In the genomic region with DNA sequence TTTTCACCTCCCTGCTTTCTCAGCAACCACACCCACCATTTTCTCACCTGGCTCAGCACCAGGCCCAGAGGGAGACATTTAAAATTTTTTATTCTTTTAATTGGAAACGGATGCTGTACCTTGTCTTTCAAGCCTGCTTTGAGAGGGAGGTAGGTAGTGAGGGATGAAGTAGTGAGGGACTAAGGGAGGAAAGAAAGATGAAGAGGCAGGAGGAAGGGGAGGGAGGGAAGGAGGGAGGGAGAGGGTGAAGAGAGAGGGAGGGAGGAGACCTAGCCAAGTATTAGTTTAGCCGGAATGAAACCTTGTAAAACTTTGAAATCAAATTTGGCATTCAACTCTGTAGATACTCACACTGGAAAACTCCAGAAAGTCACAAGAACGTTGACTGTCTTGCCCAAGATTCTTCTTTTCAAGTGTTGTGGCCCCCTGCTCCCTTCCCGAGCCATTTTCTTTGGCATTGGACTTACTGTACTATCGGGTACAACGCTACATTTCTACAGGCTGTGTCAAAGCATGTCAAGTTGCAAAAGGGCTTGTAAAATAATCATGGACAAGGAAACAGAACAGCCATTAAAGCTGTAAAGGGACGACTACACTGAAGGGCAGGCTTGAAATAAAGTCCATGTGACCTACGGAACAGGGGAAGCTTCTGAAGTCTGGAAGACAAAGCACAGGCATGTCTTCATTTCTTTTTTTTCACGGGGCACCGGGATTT, we compare ENCODE assay signal across 9 mouse cellular contexts.
DNase-seq lines count a peak whose midpoint lies in the region; ATAC-seq and TF ChIP-seq lines count a peak whose summit lies in the region.
"Had no signal": no experiment of that assay in that cellular context is flagged by ENCODE, and none has a peak within 500 bp of the region (broad histone marks: within the 10 kb centered on the region; RNA-seq: fewer than 3 reads in every experiment).

No protein-coding gene starts in this region.

- no peak for ATAC-seq in heart, embryonic 14.5 days (ENCODE audit: insufficient number of reproducible peaks, insufficient read depth, low FRiP score, low read depth)
- ATAC-seq in embryonic facial prominence, embryonic 11.5 days (replicated peaks; ENCODE audit: insufficient number of reproducible peaks, low FRiP score, low TSS enrichment, low read depth), result no peak
- 0 out of 2 replicates have a peak, but pooled peaks have one; percentile 4 for ATAC-seq in hindbrain, embryonic 14.5 days (ENCODE audit: low FRiP score)
- no peak for ATAC-seq in midbrain, postnatal 0 days (ENCODE audit: low FRiP score)
- ATAC-seq: liver, postnatal 0 days had no signal

- no peak for TF ChIP-seq POLR2A in thymus, adult 2 months (IDR thresholded peaks at IDR 0.05; ENCODE audit: control insufficient read depth, extremely low read depth, insufficient read depth, low read length, poor library complexity)

- H3K27me3 ChIP-seq in heart, embryonic 14.5 days (ENCODE audit: control insufficient read depth, insufficient read depth, low read length), result no peaks in the 10 kb centered on the region
- H3K27me3 ChIP-seq in embryonic facial prominence, embryonic 11.5 days (ENCODE audit: control insufficient read depth, insufficient read depth, low read length), result no peaks in the 10 kb centered on the region
- H3K27me3 ChIP-seq in hindbrain, embryonic 14.5 days (ENCODE audit: control insufficient read depth, insufficient read depth, low read length), result no peaks in the 10 kb centered on the region
- no peaks in the 10 kb centered on the region for H3K27me3 ChIP-seq in midbrain, postnatal 0 days (ENCODE audit: insufficient read depth, low read length)
- no peaks in the 10 kb centered on the region for H3K27me3 ChIP-seq in thymus, adult 2 months (ENCODE audit: control insufficient read depth, insufficient read depth, low read length)

- H3K4me1 ChIP-seq in heart, embryonic 14.5 days (ENCODE audit: control insufficient read depth in 2 of 2, insufficient read depth in 2 of 2, low read length in 2 of 2), result peaks cover 15 to 23% of the 10 kb centered on the region in 2 experiments
- H3K4me1 ChIP-seq in embryonic facial prominence, embryonic 11.5 days (ENCODE audit: control insufficient read depth, insufficient read depth, low read length), result peaks cover 5% of the 10 kb centered on the region
- H3K4me1 ChIP-seq in hindbrain, embryonic 14.5 days (replicated peaks; ENCODE audit: control insufficient read depth, insufficient read depth, low read length), result peaks cover 25% of the 10 kb centered on the region
- peaks cover 4% of the 10 kb centered on the region for H3K4me1 ChIP-seq in midbrain, postnatal 0 days (ENCODE audit: insufficient read depth, low read length)
- no peaks in the 10 kb centered on the region for H3K4me1 ChIP-seq in thymus, adult 2 months (replicated peaks; ENCODE audit: control insufficient read depth, insufficient read depth, low read length)

- H3K9me3 ChIP-seq in heart, embryonic 14.5 days (ENCODE audit: control insufficient read depth, low read length), result no peaks in the 10 kb centered on the region
- H3K9me3 ChIP-seq in embryonic facial prominence, embryonic 11.5 days (replicated peaks; ENCODE audit: control insufficient read depth, low read length), result no peaks in the 10 kb centered on the region
- H3K9me3 ChIP-seq in hindbrain, embryonic 14.5 days (ENCODE audit: control insufficient read depth, low read length), result no peaks in the 10 kb centered on the region
- no peaks in the 10 kb centered on the region for H3K9me3 ChIP-seq in midbrain, postnatal 0 days (ENCODE audit: low read length)

- 39% methylated on average over 10 of the region's 10 CpGs for WGBS in heart, embryonic 14.5 days
- WGBS in embryonic facial prominence, embryonic 11.5 days, result 36% methylated on average over 10 of the region's 10 CpGs
- WGBS in hindbrain, embryonic 14.5 days, result 38% methylated on average over 10 of the region's 10 CpGs
- 37% methylated on average over 10 of the region's 10 CpGs for WGBS in midbrain, postnatal 0 days
- 76% methylated on average over 10 of the region's 10 CpGs for WGBS in thymus, adult 2 months

- H3K36me3 ChIP-seq in heart, embryonic 14.5 days (ENCODE audit: control insufficient read depth, insufficient read depth, low read length), result no peaks in the 10 kb centered on the region
- no peaks in the 10 kb centered on the region for H3K36me3 ChIP-seq in embryonic facial prominence, embryonic 11.5 days (replicated peaks; ENCODE audit: control insufficient read depth, insufficient read depth, low read depth, low read length)
- no peaks in the 10 kb centered on the region for H3K36me3 ChIP-seq in hindbrain, embryonic 14.5 days (replicated peaks; ENCODE audit: control insufficient read depth, insufficient read depth)
- no peaks in the 10 kb centered on the region for H3K36me3 ChIP-seq in midbrain, postnatal 0 days (ENCODE audit: insufficient read depth, low read length)
- H3K36me3 ChIP-seq in thymus, adult 2 months (ENCODE audit: control insufficient read depth, insufficient read depth, low read length), result no peaks in the 10 kb centered on the region

- peak overlapping the region; percentile 30 for H3K4me2 ChIP-seq in heart, embryonic 14.5 days (ENCODE audit: low read length)
- no peak overlapping the region for H3K4me2 ChIP-seq in embryonic facial prominence, embryonic 11.5 days (ENCODE audit: low read depth, low read length)
- 0 out of 2 replicates have a peak overlapping the region, but pooled peaks have one; percentile 20 for H3K4me2 ChIP-seq in hindbrain, embryonic 14.5 days (replicated peaks)
- no peak overlapping the region for H3K4me2 ChIP-seq in midbrain, postnatal 0 days (ENCODE audit: low read depth, low read length, poor library complexity, severe bottlenecking)

- DNase-seq in heart, adult 11 months, result no peak
- peak; percentile 7 for DNase-seq in embryonic facial prominence, embryonic 11.5 days (ENCODE audit: low spot score)
- DNase-seq in hindbrain, embryonic 14.5 days (ENCODE audit: low spot score), result no peak
- DNase-seq in midbrain, postnatal 0 days (ENCODE audit: low spot score), result no peak
- no peak for DNase-seq in cerebellum, postnatal 25 days
- no peak for DNase-seq in thymus, adult 2 months
- no peak for DNase-seq in spleen, postnatal 36 days (ENCODE audit: low spot score in 2 of 2)
- DNase-seq: liver, postnatal 0 days had no signal

- no peak for TF ChIP-seq CTCF in midbrain, postnatal 0 days (IDR thresholded peaks at IDR 0.05)
- no peak for TF ChIP-seq CTCF in thymus, adult 2 months (IDR thresholded peaks at IDR 0.05; ENCODE audit: borderline replicate concordance, control insufficient read depth, extremely low read depth, insufficient read depth, low read length, poor library complexity)

- H3K9ac ChIP-seq in heart, embryonic 14.5 days (ENCODE audit: low read length), result peak overlapping the region; percentile 42
- peak overlapping the region; percentile 32; the same call in 1 of the 2 replicates for H3K9ac ChIP-seq in embryonic facial prominence, embryonic 11.5 days (replicated peaks; ENCODE audit: low read length)
- H3K9ac ChIP-seq in hindbrain, embryonic 14.5 days, result 0 out of 2 replicates have a peak overlapping the region, but pooled peaks have one; percentile 34
- no peak overlapping the region for H3K9ac ChIP-seq in midbrain, postnatal 0 days (replicated peaks; ENCODE audit: low read length, poor library complexity, severe bottlenecking)
- H3K9ac ChIP-seq: liver, postnatal 0 days had no signal

- no peak overlapping the region for H3K4me3 ChIP-seq in heart, embryonic 14.5 days (ENCODE audit: control insufficient read depth in 1 of 2, insufficient read depth in 1 of 2, low read depth in 1 of 2, low read length in 2 of 2)
- no peak overlapping the region for H3K4me3 ChIP-seq in embryonic facial prominence, embryonic 11.5 days (ENCODE audit: low read depth, low read length)
- H3K4me3 ChIP-seq in hindbrain, embryonic 14.5 days (replicated peaks; ENCODE audit: low read length), result no peak overlapping the region
- no peak overlapping the region for H3K4me3 ChIP-seq in midbrain, postnatal 0 days (ENCODE audit: low read depth, low read length)
- no peak overlapping the region for H3K4me3 ChIP-seq in thymus, adult 2 months (ENCODE audit: control insufficient read depth, insufficient read depth, low read length)

- H3K27ac ChIP-seq in heart, embryonic 14.5 days (replicated peaks in 1 of 2; ENCODE audit: control insufficient read depth in 1 of 2, insufficient read depth in 1 of 2, low read depth in 2 of 2, low read length in 2 of 2), result peak overlapping the region; percentile 43 to 70
- H3K27ac ChIP-seq in embryonic facial prominence, embryonic 11.5 days (replicated peaks; ENCODE audit: low read depth, low read length), result peak overlapping the region; percentile 28; the same call in 1 of the 2 replicates
- H3K27ac ChIP-seq in hindbrain, embryonic 14.5 days, result peak overlapping the region; percentile 70
- 0 out of 2 replicates have a peak overlapping the region, but pooled peaks have one; percentile 43 for H3K27ac ChIP-seq in midbrain, postnatal 0 days (ENCODE audit: low read depth, low read length)
- no peak overlapping the region for H3K27ac ChIP-seq in thymus, adult 2 months (ENCODE audit: control insufficient read depth, insufficient read depth, low read length)

Comparison
In these comparisons a context has a peak if more than half of its experiments do, and no peak if none do; other contexts are left out.
1. H3K4me2 ChIP-seq: peak in heart, embryonic 14.5 days (single experiment) and hindbrain, embryonic 14.5 days (single experiment); none in embryonic facial prominence, embryonic 11.5 days (single experiment) and midbrain, postnatal 0 days (single experiment).